Mouse (Mus musculus) forebrain, embryonic 10.5 days (tissue): ENCODE results near the gene Sox21. TPM values are rescaled to one million over a fixed set of nuclear protein-coding genes. Genes with fewer than 3 reads are reported as not detected.

Source experiments
- DNase-seq: peaks from one replicate; pipeline ENCODE4 v3.0.0-alpha.2; 2017; ENCODE audit warnings: low spot score; ENCODE audit errors: extremely low spot score
- H3K27ac ChIP-seq: fragments of 300-500 bp; sonication (generic); 2 replicates; pipeline ENCODE4 v1.5.1; 2016; ENCODE audit warnings: mild to moderate bottlenecking
- H3K27me3 ChIP-seq: fragments of 300-500 bp; sonication (generic); 2 replicates; pipeline ENCODE4 v1.6.1; 2016; ENCODE audit warnings: mild to moderate bottlenecking; ENCODE audit not compliant: poor library complexity, severe bottlenecking
- H3K36me3 ChIP-seq: fragments of 300-500 bp; sonication (generic); replicated peaks from 2 replicates; pipeline ENCODE4 v1.6.1; 2016; ENCODE audit warnings: mild to moderate bottlenecking, moderate library complexity
- H3K4me1 ChIP-seq: fragments of 300-500 bp; sonication (generic); 2 replicates; pipeline ENCODE4 v1.6.1; 2016
- H3K4me3 ChIP-seq: fragments of 300-500 bp; sonication (generic); 2 replicates; pipeline ENCODE4 v1.5.1; 2016; ENCODE audit warnings: mild to moderate bottlenecking, moderate library complexity
- H3K9me3 ChIP-seq: fragments of 300-500 bp; sonication (generic); 2 replicates; pipeline ENCODE4 v1.6.1; 2016; ENCODE audit warnings: mild to moderate bottlenecking, moderate library complexity
- WGBS: fragments of 180-500 bp; shearing (Covaris S2); methylation state at CpG from one replicate; pipeline ENCODE4 v1.1.7; 2016; 5-methylcytosine and 5-hydroxymethylcytosine counted together
- microRNA-seq: library from miRNA; unstranded; fragments of <30 nt; microRNA quantifications from one replicate; pipeline ENCODE4, GENCODE M21; 2017
- polyA plus RNA-seq: library from polyadenylated mRNA; unstranded; fragments of >200 nt; fragmentation: Nextera tagmentation; extraction: Ambion mirVana; gene quantifications from 2 replicates; pipeline ENCODE4 v1.2.1, GENCODE M21; 2016

Sox21 gene
- polyA plus RNA-seq, 1 experiment from 2014 or later = 8.7 TPM

GRCm38 (mm10) chr14:118209642-118210041, 27.2 kb downstream of the Sox21 start:
- Histone ChIP-seq H3K9me3 (peaks cover 8% of the 10 kb centered on the region), H3K27ac (no peak overlapping the region), H3K4me1 (peaks cover 9% of the 10 kb centered on the region; the same call in 1 of the 2 replicates), H3K36me3 (no peaks in the 10 kb centered on the region), H3K27me3 (peaks cover 44% of the 10 kb centered on the region), H3K4me3 (no peak overlapping the region)
- 23% methylated on average over 5 of the region's 5 CpGs for WGBS
- DNase-seq = peak; percentile 40

- peaks cover 5% of the 10 kb centered on the region; the same call in 1 of the 2 replicates for H3K4me1 ChIP-seq
- peaks cover 21% of the 10 kb centered on the region for H3K27me3 ChIP-seq
- DNase-seq = no peak
- H3K9me3 ChIP-seq = peaks cover 8% of the 10 kb centered on the region
- no peak overlapping the region for H3K27ac ChIP-seq
- H3K4me3 ChIP-seq = no peak overlapping the region
- no peaks in the 10 kb centered on the region for H3K36me3 ChIP-seq
- WGBS = 87% methylated on average over 3 of the region's 3 CpGs
Measured at GRCm38 (mm10) chr14:118207347-118207746, 29.5 kb downstream of the Sox21 start.

- no peaks in the 10 kb centered on the region for H3K4me1 ChIP-seq
- 78% methylated on average over 7 of the region's 7 CpGs for WGBS
Measured at GRCm38 (mm10) chr14:118203031-118203430, 33.8 kb downstream of the Sox21 start.

GRCm38 (mm10) chr14:118202006-118202405, 34.8 kb downstream of the Sox21 start:
- Histone ChIP-seq H3K4me1 (no peaks in the 10 kb centered on the region), H3K4me3 (no peak overlapping the region), H3K27me3 (peaks cover 17% of the 10 kb centered on the region), H3K9me3 (peaks cover 1% of the 10 kb centered on the region; the same call in 1 of the 2 replicates), H3K36me3 (no peaks in the 10 kb centered on the region), H3K27ac (no peak overlapping the region)
- 89% methylated on average over 5 of the region's 5 CpGs for WGBS
- no peak for DNase-seq

More at GRCm38 (mm10) chr14:118203031-118203430, 33.8 kb downstream of the Sox21 start:
- Histone ChIP-seq H3K27me3 (peaks cover 6% of the 10 kb centered on the region), H3K4me3 (no peak overlapping the region), H3K27ac (no peak overlapping the region), H3K36me3 (no peaks in the 10 kb centered on the region), H3K9me3 (peaks cover 8% of the 10 kb centered on the region)
- no peak for DNase-seq

- WGBS = 92% methylated on average over 3 of the region's 3 CpGs
- Histone ChIP-seq H3K4me3 (no peak overlapping the region), H3K36me3 (no peaks in the 10 kb centered on the region), H3K9me3 (no peaks in the 10 kb centered on the region), H3K27me3 (peaks cover 29% of the 10 kb centered on the region), H3K4me1 (no peaks in the 10 kb centered on the region), H3K27ac (no peak overlapping the region)
- no peak for DNase-seq
Measured at GRCm38 (mm10) chr14:118200731-118201130, 36.1 kb downstream of the Sox21 start.

GRCm38 (mm10) chr14:118197063-118197462, 39.8 kb downstream of the Sox21 start:
- no peak for DNase-seq
- no peaks in the 10 kb centered on the region for H3K36me3 ChIP-seq
- H3K4me1 ChIP-seq = peaks cover 27% of the 10 kb centered on the region
- no peaks in the 10 kb centered on the region for H3K9me3 ChIP-seq
- WGBS = 77% methylated on average over 12 of the region's 12 CpGs
- no peak overlapping the region for H3K27ac ChIP-seq
- H3K4me3 ChIP-seq = no peak overlapping the region
- peaks cover 65% of the 10 kb centered on the region for H3K27me3 ChIP-seq

GRCm38 (mm10) chr14:118194219-118194914, 42.5 kb downstream of the Sox21 start:
- WGBS = 64% methylated on average over 13 of the region's 13 CpGs

GRCm38 (mm10) chr14:118193663-118194062, 43.2 kb downstream of the Sox21 start:
- peaks cover 83% of the 10 kb centered on the region for H3K27me3 ChIP-seq

More at GRCm38 (mm10) chr14:118194219-118194914, 42.5 kb downstream of the Sox21 start:
- Histone ChIP-seq H3K4me1 (peaks cover 27% of the 10 kb centered on the region), H3K36me3 (no peaks in the 10 kb centered on the region), H3K9me3 (no peaks in the 10 kb centered on the region), H3K27ac (no peak overlapping the region), H3K27me3 (peaks cover 83% of the 10 kb centered on the region), H3K4me3 (no peak overlapping the region)
- no peak for DNase-seq

GRCm38 (mm10) chr14:118193001-118193628, 43.7 kb downstream of the Sox21 start:
- Histone ChIP-seq H3K36me3 (no peaks in the 10 kb centered on the region), H3K27me3 (peaks cover 83% of the 10 kb centered on the region), H3K4me1 (peaks cover 27% of the 10 kb centered on the region), H3K27ac (0 out of 2 replicates have a peak overlapping the region, but pooled peaks have one; percentile 42), H3K9me3 (no peaks in the 10 kb centered on the region), H3K4me3 (peak overlapping the region; percentile 33)
- 18% methylated on average over 10 of the region's 10 CpGs for WGBS
- DNase-seq = peak; percentile 32

More at GRCm38 (mm10) chr14:118193663-118194062, 43.2 kb downstream of the Sox21 start:
- peak; percentile 46 for DNase-seq
- H3K27ac ChIP-seq = peak overlapping the region; percentile 42; the same call in 1 of the 2 replicates
- peak overlapping the region; percentile 33 for H3K4me3 ChIP-seq
- peaks cover 27% of the 10 kb centered on the region for H3K4me1 ChIP-seq
- H3K9me3 ChIP-seq = no peaks in the 10 kb centered on the region
- WGBS = 18% methylated on average over 10 of the region's 10 CpGs
- H3K36me3 ChIP-seq = no peaks in the 10 kb centered on the region

- no peak for DNase-seq
- Histone ChIP-seq H3K36me3 (no peaks in the 10 kb centered on the region), H3K4me3 (no peak overlapping the region), H3K9me3 (no peaks in the 10 kb centered on the region), H3K4me1 (peaks cover 27% of the 10 kb centered on the region), H3K27ac (no peak overlapping the region), H3K27me3 (peaks cover 66% of the 10 kb centered on the region)
- 93% methylated on average over 9 of the region's 9 CpGs for WGBS
Measured at GRCm38 (mm10) chr14:118191442-118191841, 45.4 kb downstream of the Sox21 start.

Small RNA genes within 50 kb of the gene (microRNA-seq; reads per million reads assigned to microRNA genes)
- gene Mir6241 = not detected

Other genes with a start within 250 kb of the Sox21 start
- gene Dct, start 184.8 kb downstream of the Sox21 start, polyA plus RNA-seq = 7.4 and 10.6 TPM in 2 replicates
- gene Tgds, start 104.3 kb downstream of the Sox21 start, polyA plus RNA-seq = 28.4 and 30.6 TPM in 2 replicates
- gene Gpr180, start 99.9 kb downstream of the Sox21 start, polyA plus RNA-seq = 36.8 and 37.7 TPM in 2 replicates
- not detected in 2 replicates for gene Gm9376, start 29.9 kb upstream of the Sox21 start, polyA plus RNA-seq